Mouse (Mus musculus): ENCODE data around the gene Tex2. TPM values are rescaled to one million over a fixed set of nuclear protein-coding genes. Genes with fewer than 3 reads are reported as not detected.
"Not testable (repeated sequence)": the region's sequence is repeated elsewhere in the genome, so short reads cannot be mapped to it uniquely, and the experiment has no call there.

Tex2 gene
- 18.8 and 34.6 TPM in 2 replicates for polyA plus RNA-seq (2012; rRNA removed)

DNA sequence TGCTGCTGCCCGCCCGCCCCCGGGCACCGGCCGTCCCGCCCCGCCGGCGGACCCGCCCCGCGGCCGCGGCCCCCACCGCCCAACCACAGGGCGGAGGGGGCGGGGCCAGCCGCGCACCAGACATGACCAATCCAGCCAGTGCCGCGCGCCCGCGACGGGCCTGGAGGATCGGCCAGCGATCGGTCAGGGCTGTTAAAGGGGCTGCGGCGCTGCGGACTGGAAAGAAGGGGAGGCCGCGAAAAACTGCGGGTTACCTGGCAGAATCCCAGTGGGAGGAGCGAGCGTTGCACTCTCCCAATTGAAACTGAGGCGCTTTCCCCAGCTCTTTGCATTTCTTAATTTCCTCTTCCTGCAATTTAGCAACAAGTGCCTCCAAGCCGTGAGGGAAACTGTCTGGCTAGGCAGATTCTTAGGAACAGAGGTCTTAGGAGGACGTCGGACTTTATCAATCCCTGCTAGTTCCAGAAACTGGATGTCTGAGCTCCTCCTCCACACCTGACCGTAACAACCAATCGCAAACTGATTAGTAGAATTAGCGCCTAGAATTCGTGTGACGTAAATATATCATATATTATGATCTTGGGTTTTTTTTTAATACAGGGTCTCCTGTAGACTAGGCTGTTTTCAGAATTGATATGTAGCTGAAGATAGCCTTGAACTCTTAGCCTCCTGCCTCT lies at the start of gene Tex2:
Gene Tex2 (minus strand): TSS at position 463 of the 677 bp plus-strand sequence.
- TF ChIP-seq POLR2A (IDR thresholded peaks at IDR 0.05; ENCODE audit: borderline replicate concordance, extremely low read depth, insufficient read depth, insufficient read length, poor library complexity, severe bottlenecking) (no peak), CTCF (IDR thresholded peaks at IDR 0.05; ENCODE audit: borderline replicate concordance, extremely low read depth, insufficient read depth, insufficient read length) (no peak)
- peak; percentile 98 for DNase-seq (ENCODE audit: low read depth)

DNA sequence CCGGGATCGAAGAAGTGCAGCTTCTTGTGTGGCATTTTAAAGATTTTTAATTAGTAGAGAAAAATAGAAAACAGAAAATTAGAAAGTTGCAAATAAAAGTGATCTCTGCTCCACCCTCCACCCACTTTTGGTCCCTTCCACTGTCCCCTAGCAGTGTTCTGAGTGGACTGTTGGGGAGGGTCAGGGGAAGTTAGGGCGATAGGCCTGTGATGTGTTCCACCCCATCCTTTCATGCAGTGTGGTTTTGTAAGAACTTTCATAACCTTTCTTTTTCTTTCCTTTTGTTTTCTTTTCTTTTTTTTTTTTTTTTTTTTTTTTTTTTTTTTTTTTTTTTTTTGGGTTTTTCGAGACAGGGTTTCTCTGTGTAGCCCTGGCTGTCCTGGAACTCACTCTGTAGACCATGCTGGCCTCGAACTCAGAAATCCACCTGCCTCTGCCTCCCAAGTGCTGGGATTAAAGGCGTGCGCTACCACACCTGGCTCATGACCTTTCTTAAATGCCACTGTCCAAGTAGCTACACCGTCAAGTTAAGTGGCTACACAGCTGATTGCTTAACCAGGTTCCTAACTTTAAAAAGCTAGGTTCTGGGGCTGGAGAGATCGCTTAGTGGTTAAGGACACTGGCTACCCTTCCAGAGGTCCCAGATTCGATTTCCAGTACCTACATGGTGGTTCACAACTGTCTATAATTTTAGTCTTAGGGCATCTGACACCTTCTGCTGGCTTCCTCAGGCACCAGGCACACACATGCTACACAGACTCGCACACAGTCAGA lies 49.6 kb upstream of the Tex2 start:
- TF ChIP-seq CTCF (IDR thresholded peaks at IDR 0.05; ENCODE audit: borderline replicate concordance, extremely low read depth, insufficient read depth, insufficient read length) (no peak), POLR2A (IDR thresholded peaks at IDR 0.05; ENCODE audit: borderline replicate concordance, extremely low read depth, insufficient read depth, insufficient read length, poor library complexity, severe bottlenecking) (no peak)
- DNase-seq (ENCODE audit: low read depth), result no peak

DNA sequence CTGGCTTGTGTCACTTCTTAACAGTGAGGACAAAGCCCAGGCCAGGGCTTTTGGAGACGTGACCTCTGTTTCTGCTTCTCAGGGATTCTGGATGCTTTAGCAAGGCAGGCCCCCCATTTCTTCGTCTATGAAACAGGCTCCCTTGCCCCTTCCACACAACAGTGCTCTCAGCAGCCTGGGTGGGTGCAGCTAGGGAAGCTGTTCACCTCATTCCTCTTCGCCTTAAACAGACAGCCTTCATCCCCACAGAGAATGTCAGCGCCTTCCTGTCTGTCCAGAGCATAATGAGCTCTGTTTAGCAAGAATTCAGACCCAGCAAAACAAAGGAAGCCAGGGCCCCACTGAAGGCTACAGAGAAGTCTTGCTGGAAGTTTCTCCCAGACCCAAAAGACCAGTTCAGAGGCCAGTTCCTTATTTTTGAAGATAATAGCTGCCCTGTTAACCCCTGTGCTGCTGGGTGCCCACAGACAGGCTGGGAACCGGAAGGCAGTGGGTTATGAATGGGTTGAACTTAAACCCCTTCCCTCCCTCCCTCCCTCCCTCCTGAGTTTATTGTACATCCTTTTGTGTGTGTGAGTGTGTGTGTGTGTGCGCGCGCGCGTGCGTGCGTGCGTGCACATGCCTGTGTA lies 47.3 kb upstream of the Tex2 start:
- DNase-seq (ENCODE audit: low read depth), result peak; percentile 48
- TF ChIP-seq POLR2A (IDR thresholded peaks at IDR 0.05; ENCODE audit: borderline replicate concordance, extremely low read depth, insufficient read depth, insufficient read length, poor library complexity, severe bottlenecking), result no peak
- TF ChIP-seq CTCF (IDR thresholded peaks at IDR 0.05; ENCODE audit: borderline replicate concordance, extremely low read depth, insufficient read depth, insufficient read length), result no peak

DNA sequence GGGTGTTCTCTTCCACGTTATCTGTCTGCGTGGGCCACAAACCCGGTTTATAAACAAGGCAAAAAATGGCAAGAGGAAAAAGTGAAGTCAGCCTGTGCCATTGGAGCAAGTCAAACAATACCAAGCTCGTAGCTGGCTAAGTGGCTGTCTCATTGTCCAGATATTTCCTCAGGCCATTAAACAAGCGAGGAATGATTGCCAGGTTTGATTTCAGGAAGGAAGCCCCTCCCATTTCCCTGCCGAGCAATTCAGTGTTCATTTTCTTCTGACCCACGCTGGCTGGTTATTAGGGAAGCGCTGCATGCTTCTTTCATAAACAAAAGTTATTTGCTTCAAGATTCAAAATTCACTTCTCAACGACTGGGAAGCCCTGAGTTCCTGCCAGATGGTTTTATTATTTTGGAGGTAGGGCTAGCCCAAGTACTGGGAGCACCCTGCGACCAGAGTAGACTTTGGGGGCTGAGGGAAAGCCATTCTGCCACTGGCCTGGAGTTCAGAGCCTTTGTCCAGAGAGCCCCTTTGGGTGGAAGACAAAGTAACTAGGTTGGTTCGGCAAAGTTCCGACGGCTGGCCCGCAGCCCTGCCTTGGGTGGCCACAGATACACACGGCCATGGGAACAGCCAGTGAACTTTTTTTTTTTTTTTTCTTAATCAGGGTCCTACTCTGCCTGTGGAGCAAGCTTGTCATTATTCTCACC lies 46.5 kb upstream of the Tex2 start:
- peak; percentile 62 for DNase-seq (ENCODE audit: low read depth)
- no peak for TF ChIP-seq CTCF (IDR thresholded peaks at IDR 0.05; ENCODE audit: borderline replicate concordance, extremely low read depth, insufficient read depth, insufficient read length)
- TF ChIP-seq POLR2A (IDR thresholded peaks at IDR 0.05; ENCODE audit: borderline replicate concordance, extremely low read depth, insufficient read depth, insufficient read length, poor library complexity, severe bottlenecking), result no peak

DNA sequence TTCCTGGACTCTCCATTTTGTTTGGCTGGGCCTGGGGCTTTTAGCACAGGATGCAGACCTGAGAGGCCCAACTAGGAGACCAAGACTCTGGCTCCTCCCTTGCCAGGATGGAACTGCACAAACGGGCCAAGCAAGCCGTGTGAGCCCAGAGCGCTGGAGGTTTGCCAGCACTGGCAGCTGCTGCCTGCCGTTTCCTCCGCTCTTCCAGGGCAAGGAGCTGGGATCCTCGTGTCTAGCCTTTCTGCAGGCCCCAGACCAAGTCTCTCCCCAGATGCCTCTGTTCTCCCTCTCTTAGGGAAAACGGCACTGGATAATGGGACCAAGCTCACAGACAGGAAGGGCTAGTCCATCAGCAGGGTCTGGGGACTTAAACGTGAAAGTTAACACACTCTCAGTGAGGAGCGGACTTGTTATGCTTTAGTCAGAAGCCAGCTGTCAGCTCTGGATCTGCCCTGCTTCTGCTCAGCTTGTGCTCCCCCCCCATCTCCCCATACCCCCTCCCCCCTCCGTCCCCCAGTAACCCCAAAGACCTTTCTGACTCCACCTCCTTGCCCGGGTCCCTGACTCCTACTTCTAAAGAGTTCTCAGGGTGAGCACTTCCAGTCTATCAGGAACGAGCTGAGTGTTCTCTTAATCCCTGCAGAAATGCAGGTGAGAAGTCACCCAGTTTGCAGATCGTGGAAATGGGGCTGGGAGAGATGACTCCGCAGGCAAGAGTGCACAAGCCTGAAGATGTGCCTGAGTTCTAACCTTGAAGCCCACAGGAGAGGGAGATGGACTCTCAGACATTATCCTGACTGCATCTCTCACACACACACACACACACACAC lies 45.0 kb upstream of the Tex2 start:
- TF ChIP-seq CTCF (IDR thresholded peaks at IDR 0.05; ENCODE audit: borderline replicate concordance, extremely low read depth, insufficient read depth, insufficient read length) (no peak), POLR2A (IDR thresholded peaks at IDR 0.05; ENCODE audit: borderline replicate concordance, extremely low read depth, insufficient read depth, insufficient read length, poor library complexity, severe bottlenecking) (no peak)
- DNase-seq (ENCODE audit: low read depth), result peak; percentile 96

DNA sequence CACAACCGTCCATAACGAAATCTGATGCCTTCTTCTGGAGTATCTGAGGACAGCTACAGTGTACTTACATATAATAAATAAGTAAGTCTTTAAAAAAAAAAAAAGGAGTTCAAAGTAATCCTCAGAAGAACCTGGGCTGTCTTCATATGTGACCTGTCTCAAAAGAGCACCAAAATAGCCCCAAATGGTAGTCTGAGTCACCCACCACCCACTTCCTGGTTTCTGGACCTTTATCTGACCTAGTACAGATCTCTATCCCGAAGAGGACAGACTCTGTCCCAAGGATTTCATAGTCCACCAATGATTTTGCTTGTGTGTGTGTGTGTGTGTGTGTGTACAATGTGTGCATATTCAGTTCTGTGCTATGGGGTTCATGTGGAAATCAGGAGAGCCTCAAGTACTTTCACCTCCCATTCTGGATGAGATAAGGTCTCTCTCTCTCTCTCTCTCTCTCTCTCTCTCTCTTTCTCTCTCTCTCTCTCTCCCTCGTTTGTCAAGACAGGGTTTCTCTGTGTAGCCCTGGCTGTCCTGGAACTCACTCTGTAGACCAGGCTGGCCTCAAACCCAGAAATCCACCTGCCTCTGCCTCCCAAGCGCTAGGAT lies 43.8 kb upstream of the Tex2 start:
- not testable (repeated sequence) for DNase-seq (ENCODE audit: low read depth)

DNA sequence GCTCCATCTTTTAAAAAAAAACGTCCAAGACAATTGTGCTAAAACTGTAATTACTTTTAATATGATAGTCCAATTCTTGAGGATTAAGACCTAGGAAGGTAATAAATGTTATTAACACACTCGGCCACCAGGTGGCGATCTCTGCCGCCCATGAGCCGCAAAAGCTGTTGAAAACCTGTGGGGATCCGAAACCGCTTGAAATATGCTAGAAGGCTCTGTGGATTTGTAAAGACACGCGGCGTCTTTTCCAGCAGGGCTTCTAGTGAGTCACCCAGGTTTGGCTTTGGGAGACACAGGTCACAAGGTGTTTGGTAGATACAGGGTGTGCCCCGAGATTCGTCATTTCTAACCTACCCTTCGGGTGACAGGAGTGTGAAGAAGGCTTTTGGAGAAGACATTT lies 35.1 kb upstream of the Tex2 start:
- no peak for TF ChIP-seq POLR2A (IDR thresholded peaks at IDR 0.05; ENCODE audit: borderline replicate concordance, extremely low read depth, insufficient read depth, insufficient read length, poor library complexity, severe bottlenecking)
- peak; percentile 85 for TF ChIP-seq CTCF (IDR thresholded peaks at IDR 0.05; ENCODE audit: borderline replicate concordance, extremely low read depth, insufficient read depth, insufficient read length)

DNA sequence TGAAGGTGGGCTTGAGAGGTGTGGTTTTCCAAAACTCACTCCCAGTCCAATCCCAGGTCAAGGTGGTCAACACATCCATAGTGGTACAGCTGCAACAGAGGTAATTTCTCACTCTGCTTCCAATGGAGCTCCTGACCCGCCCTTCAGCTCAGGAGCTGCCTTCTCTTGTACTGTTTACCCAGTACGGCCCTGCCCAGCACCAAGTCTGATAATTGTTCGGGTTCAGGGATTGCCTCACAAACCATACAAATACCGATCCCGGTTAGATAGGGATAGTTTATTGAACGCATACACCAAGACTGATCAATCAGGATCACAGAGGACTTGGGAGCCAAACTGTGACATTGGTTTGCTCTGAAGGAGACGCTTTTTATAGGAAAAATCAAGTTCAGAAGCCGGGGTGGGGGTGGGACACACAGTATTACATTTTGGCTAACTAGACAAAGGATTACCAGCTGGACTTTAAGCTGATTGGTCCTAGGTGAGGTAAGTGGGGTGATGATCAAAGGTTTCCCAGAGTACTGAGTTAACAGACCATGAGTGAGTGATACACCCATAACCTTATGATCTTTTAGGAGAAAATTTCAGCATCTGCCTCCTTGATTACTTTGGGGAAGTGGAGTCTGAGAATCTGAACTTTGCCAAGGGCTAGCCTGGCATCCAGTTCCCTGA lies 29.9 kb upstream of the Tex2 start:
- no peak for TF ChIP-seq POLR2A (IDR thresholded peaks at IDR 0.05; ENCODE audit: borderline replicate concordance, extremely low read depth, insufficient read depth, insufficient read length, poor library complexity, severe bottlenecking)
- no peak for TF ChIP-seq CTCF (IDR thresholded peaks at IDR 0.05; ENCODE audit: borderline replicate concordance, extremely low read depth, insufficient read depth, insufficient read length)
- DNase-seq (ENCODE audit: low read depth), result no peak

More for the DNA sequence above, 35.1 kb upstream of the Tex2 start:
- DNase-seq (ENCODE audit: low read depth), result peak; percentile 88

DNA sequence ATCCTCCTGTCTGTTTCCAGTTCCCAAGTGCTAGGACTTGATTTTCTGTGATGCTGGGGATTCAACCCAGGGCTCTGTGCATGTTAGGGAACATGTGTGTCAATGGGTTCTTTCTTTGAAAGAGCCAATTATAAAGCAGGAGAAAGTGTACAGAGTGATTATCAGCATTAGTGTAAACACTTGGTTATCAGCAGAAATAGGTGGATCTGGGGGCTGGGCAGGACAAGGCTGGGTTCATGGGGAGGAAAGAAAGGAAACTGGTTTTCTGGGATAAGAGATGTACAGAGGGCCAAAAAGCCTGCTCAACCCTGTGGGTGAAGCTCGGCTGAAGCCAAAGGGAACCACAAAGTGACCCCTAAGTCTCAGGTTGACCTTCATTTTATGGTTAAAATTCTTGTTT lies 28.4 kb upstream of the Tex2 start:
- no peak for DNase-seq (ENCODE audit: low read depth)
- no peak for TF ChIP-seq POLR2A (IDR thresholded peaks at IDR 0.05; ENCODE audit: borderline replicate concordance, extremely low read depth, insufficient read depth, insufficient read length, poor library complexity, severe bottlenecking)
- TF ChIP-seq CTCF (IDR thresholded peaks at IDR 0.05; ENCODE audit: borderline replicate concordance, extremely low read depth, insufficient read depth, insufficient read length), result no peak

DNA sequence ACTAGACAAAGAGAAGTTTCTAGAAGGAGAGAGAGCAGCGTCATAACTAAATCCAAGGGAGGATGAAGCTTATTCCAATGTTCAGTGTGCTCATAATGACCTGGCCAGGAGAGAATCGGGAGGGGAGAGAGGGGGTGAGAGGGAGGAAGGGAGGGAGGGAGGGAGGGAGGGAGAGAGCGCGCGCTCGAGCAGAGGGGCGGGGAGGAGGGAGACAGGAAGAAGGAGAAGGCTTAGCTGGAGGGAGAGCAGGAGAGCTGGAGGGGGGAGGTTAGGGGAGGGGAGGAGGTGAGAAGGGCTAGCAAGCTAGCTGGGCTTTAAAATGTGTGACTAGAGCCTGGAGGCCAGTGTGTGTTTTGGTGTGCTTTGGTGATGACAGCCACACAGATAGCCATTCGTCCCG lies 26.8 kb upstream of the Tex2 start:
- DNase-seq (ENCODE audit: low read depth), result peak; percentile 35
- TF ChIP-seq POLR2A (IDR thresholded peaks at IDR 0.05; ENCODE audit: borderline replicate concordance, extremely low read depth, insufficient read depth, insufficient read length, poor library complexity, severe bottlenecking) (no peak), CTCF (IDR thresholded peaks at IDR 0.05; ENCODE audit: borderline replicate concordance, extremely low read depth, insufficient read depth, insufficient read length) (no peak)

All from brain, embryonic 14.5 days (tissue).